Mouse (Mus musculus) heart, embryonic 16.5 days (tissue): ENCODE data around the gene Lamtor2. TPM values are rescaled to one million over a fixed set of nuclear protein-coding genes. Genes with fewer than 3 reads are reported as not detected.

ENCODE experiments used
- ATAC-seq: fragments of 200-750 bp; cut with Nextera tagmentation; replicated peaks from 2 replicates; pipeline ENCODE4 v1.8.0; 2017; ENCODE audit warnings: moderate number of reproducible peaks; ENCODE audit not compliant: insufficient read depth, low FRiP score; ENCODE audit errors: extremely low read depth
- H3K27ac ChIP-seq: fragments of 300-500 bp; sonication (generic); 2 replicates; pipeline ENCODE4 v1.5.1; 2014; ENCODE audit warnings: mild to moderate bottlenecking, low read length, control low read depth, moderate library complexity
- H3K27me3 ChIP-seq: fragments of 300-500 bp; sonication (generic); 2 replicates; pipeline ENCODE4 v1.6.1; 2014; ENCODE audit warnings: low read length, mixed read lengths; ENCODE audit not compliant: control insufficient read depth, insufficient read depth
- H3K36me3 ChIP-seq: fragments of 300-500 bp; sonication (generic); 2 replicates; pipeline ENCODE4 v1.6.1; 2014; ENCODE audit not compliant: control insufficient read depth, insufficient read depth
- H3K4me1 ChIP-seq: fragments of 300-500 bp; sonication (generic); 2 replicates; pipeline ENCODE4 v1.6.1; 2014; ENCODE audit warnings: low read length, mixed read lengths; ENCODE audit not compliant: control insufficient read depth, insufficient read depth
- H3K4me2 ChIP-seq: fragments of 300-500 bp; sonication (generic); 2 replicates; pipeline ENCODE4 v1.6.1; 2014; ENCODE audit warnings: low read depth, mild to moderate bottlenecking, control low read depth, low read length
- H3K4me3 ChIP-seq: fragments of 300-500 bp; sonication (generic); 2 replicates; pipeline ENCODE4 v1.5.1; 2014; ENCODE audit warnings: mild to moderate bottlenecking, control low read depth, low read length
- H3K9ac ChIP-seq: fragments of 300-500 bp; sonication (generic); 2 replicates; pipeline ENCODE4 v1.6.1; 2014; ENCODE audit warnings: low read length, control low read depth
- H3K9me3 ChIP-seq: fragments of 300-500 bp; sonication (generic); replicated peaks from 2 replicates; pipeline ENCODE4 v1.6.1; 2016; ENCODE audit warnings: low read length; ENCODE audit not compliant: control insufficient read depth
- WGBS: fragments of 180-500 bp; shearing (Covaris S2); extraction: QIAGEN DNeasy Blood & Tissue Kit; methylation state at CpG from one replicate; pipeline ENCODE4 v1.1.7; 2014; 5-methylcytosine and 5-hydroxymethylcytosine counted together
- polyA plus RNA-seq: library from polyadenylated mRNA; unstranded; fragments of >200 nt; fragmentation: Nextera tagmentation; extraction: Ambion mirVana; gene quantifications from 2 replicates; pipeline ENCODE4 v1.2.1, GENCODE M21; 2015

Gene Lamtor2
- polyA plus RNA-seq, 1 experiment from 2014 or later = 139 TPM

- peaks cover 40% of the 10 kb centered on the region for H3K36me3 ChIP-seq
- 0 out of 2 replicates have a peak, but pooled peaks cover 3% of the 10 kb centered on the region for H3K4me1 ChIP-seq
- H3K27ac ChIP-seq = no peak overlapping the region
- H3K9ac ChIP-seq = no peak overlapping the region
- no peak overlapping the region for H3K4me2 ChIP-seq
- ATAC-seq = no peak
- H3K27me3 ChIP-seq = no peaks in the 10 kb centered on the region
- no peak overlapping the region for H3K4me3 ChIP-seq
- no peaks in the 10 kb centered on the region for H3K9me3 ChIP-seq
- 89% methylated on average over 10 of the region's 10 CpGs for WGBS
These were observed 17.5 kb upstream of the Lamtor2 start for GRCm38 (mm10) chr3:88570341-88570740.

- Histone ChIP-seq H3K4me1 (0 out of 2 replicates have a peak, but pooled peaks cover 3% of the 10 kb centered on the region), H3K27me3 (no peaks in the 10 kb centered on the region), H3K36me3 (peaks cover 46% of the 10 kb centered on the region), H3K9me3 (no peaks in the 10 kb centered on the region), H3K27ac (no peak overlapping the region), H3K4me2 (no peak overlapping the region), H3K4me3 (no peak overlapping the region), H3K9ac (no peak overlapping the region)
- 85% methylated on average over 5 of the region's 5 CpGs for WGBS
- no peak for ATAC-seq
These were observed 16.8 kb upstream of the Lamtor2 start for GRCm38 (mm10) chr3:88569694-88570093.

- Histone ChIP-seq H3K4me1 (0 out of 2 replicates have a peak, but pooled peaks cover 3% of the 10 kb centered on the region), H3K9me3 (no peaks in the 10 kb centered on the region), H3K4me2 (no peak overlapping the region), H3K27ac (no peak overlapping the region), H3K4me3 (no peak overlapping the region), H3K27me3 (no peaks in the 10 kb centered on the region), H3K36me3 (peaks cover 52% of the 10 kb centered on the region), H3K9ac (no peak overlapping the region)
- ATAC-seq = no peak
- WGBS = 94% methylated on average over 2 of the region's 2 CpGs
These were observed 16.2 kb upstream of the Lamtor2 start for GRCm38 (mm10) chr3:88569093-88569492.

DNA sequence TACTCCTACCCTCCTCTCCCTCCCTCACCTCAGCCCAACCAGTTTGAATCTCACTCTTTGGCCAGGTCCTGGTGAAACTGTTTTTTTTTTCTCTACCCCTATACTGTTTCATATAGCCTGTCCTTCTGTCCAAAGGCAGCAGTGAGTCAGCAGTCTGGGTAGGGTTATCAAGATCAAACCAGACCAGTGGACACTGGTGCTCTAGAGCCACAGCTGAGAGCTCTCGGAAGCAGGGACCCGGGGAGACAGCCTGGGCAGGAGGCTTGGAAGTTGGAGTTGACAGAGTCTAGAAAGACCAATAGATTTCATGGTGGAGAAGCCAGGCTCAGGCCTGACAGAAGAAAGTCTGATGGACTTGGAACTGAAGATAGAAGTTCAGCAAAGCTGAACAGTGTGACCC lies 15.7 kb upstream of the Lamtor2 start:
- WGBS = 90% methylated on average over 2 of the region's 2 CpGs
- Histone ChIP-seq H3K9me3 (no peaks in the 10 kb centered on the region), H3K27me3 (no peaks in the 10 kb centered on the region), H3K36me3 (peaks cover 55% of the 10 kb centered on the region), H3K4me3 (no peak overlapping the region), H3K9ac (no peak overlapping the region), H3K4me2 (no peak overlapping the region), H3K4me1 (0 out of 2 replicates have a peak, but pooled peaks cover 3% of the 10 kb centered on the region), H3K27ac (no peak overlapping the region)
- ATAC-seq = no peak

GRCm38 (mm10) chr3:88567892-88568291 lies 15.0 kb upstream of the Lamtor2 start:
- Histone ChIP-seq H3K27ac (no peak overlapping the region), H3K9ac (no peak overlapping the region), H3K4me1 (0 out of 2 replicates have a peak, but pooled peaks cover 3% of the 10 kb centered on the region), H3K4me2 (no peak overlapping the region), H3K9me3 (no peaks in the 10 kb centered on the region), H3K27me3 (no peaks in the 10 kb centered on the region), H3K36me3 (peaks cover 62% of the 10 kb centered on the region), H3K4me3 (no peak overlapping the region)
- 84% methylated on average over 6 of the region's 6 CpGs for WGBS
- ATAC-seq = no peak

DNA sequence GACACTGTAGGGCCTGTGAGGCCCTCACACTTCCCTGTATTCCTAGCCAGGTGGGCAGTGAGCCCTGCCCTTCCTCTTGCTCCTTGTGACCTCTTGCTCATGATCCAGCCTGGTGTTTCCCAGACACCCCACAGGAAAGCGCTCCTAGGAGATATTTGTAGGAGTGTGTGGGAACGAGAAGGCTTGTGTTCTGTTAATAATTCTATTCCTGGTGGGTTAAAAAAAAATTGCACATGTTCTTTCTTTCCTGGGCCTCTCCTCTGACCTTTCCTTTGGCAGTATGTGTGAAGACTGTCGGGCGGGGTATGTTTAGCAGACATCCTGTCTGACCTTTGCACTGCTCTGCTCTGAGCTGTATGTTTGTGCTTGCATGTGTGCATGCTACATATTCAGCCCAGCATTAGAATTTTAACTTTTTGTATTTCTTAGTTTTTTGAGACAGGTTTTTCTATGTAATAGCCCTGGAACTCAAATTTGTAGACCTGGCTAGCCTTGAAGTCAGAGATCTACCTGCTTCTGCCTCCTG lies 13.7 kb upstream of the Lamtor2 start:
- Histone ChIP-seq H3K4me2 (no peak overlapping the region), H3K9ac (no peak overlapping the region), H3K27ac (peak overlapping the region; percentile 66), H3K9me3 (no peaks in the 10 kb centered on the region), H3K4me3 (no peak overlapping the region), H3K36me3 (peaks cover 68% of the 10 kb centered on the region), H3K4me1 (0 out of 2 replicates have a peak, but pooled peaks cover 3% of the 10 kb centered on the region), H3K27me3 (no peaks in the 10 kb centered on the region)
- 67% methylated on average over 4 of the region's 4 CpGs for WGBS
- no peak for ATAC-seq

GRCm38 (mm10) chr3:88566116-88566515 lies 13.2 kb upstream of the Lamtor2 start:
- Histone ChIP-seq H3K9me3 (no peaks in the 10 kb centered on the region), H3K4me3 (no peak overlapping the region), H3K4me1 (0 out of 2 replicates have a peak, but pooled peaks cover 3% of the 10 kb centered on the region), H3K36me3 (peaks cover 70% of the 10 kb centered on the region), H3K27ac (peak overlapping the region; percentile 66), H3K9ac (no peak overlapping the region), H3K27me3 (no peaks in the 10 kb centered on the region), H3K4me2 (no peak overlapping the region)
- 65% methylated on average over 3 of the region's 3 CpGs for WGBS
- ATAC-seq = peak; percentile 64

GRCm38 (mm10) chr3:88563966-88564365 lies 11.1 kb upstream of the Lamtor2 start:
- no peak overlapping the region for H3K4me3 ChIP-seq
- no peak overlapping the region for H3K27ac ChIP-seq
- H3K9me3 ChIP-seq = no peaks in the 10 kb centered on the region
- WGBS = 85% methylated on average over 7 of the region's 7 CpGs
- no peak overlapping the region for H3K4me2 ChIP-seq
- 0 out of 2 replicates have a peak, but pooled peaks cover 3% of the 10 kb centered on the region for H3K4me1 ChIP-seq
- H3K27me3 ChIP-seq = no peaks in the 10 kb centered on the region
- peaks cover 79% of the 10 kb centered on the region for H3K36me3 ChIP-seq
- ATAC-seq = no peak
- no peak overlapping the region for H3K9ac ChIP-seq

- Histone ChIP-seq H3K9me3 (no peaks in the 10 kb centered on the region), H3K36me3 (peaks cover 77% of the 10 kb centered on the region), H3K4me3 (no peak overlapping the region), H3K4me1 (0 out of 2 replicates have a peak, but pooled peaks cover 3% of the 10 kb centered on the region), H3K9ac (no peak overlapping the region), H3K27ac (no peak overlapping the region), H3K4me2 (no peak overlapping the region), H3K27me3 (no peaks in the 10 kb centered on the region)
- 76% methylated on average over 4 of the region's 4 CpGs for WGBS
- no peak for ATAC-seq
These were observed 10.6 kb upstream of the Lamtor2 start for GRCm38 (mm10) chr3:88563442-88563841.
